In genomic region chr11:115814605-115815450, GRCm38 (mm10) we compare ENCODE assay signal across 8 mouse cellular contexts. TPM values are rescaled to one million over a fixed set of nuclear protein-coding genes. Genes with fewer than 3 reads are reported as not detected.
DNase-seq lines count a peak whose midpoint lies in the region; ATAC-seq lines count a peak whose summit lies in the region.

Tsen54 (plus strand) TSS chr11:115814724.

- peak; percentile 60 for ATAC-seq in activated CD4-positive, CD25-positive, alpha-beta regulatory T cell, adult 4 months
- ATAC-seq in common myeloid progenitor, adult 5-6 weeks (replicated peaks; ENCODE audit: low read depth, poor library complexity, severe bottlenecking): peak; percentile 33
- ATAC-seq in inflammation-experienced regulatory T-cells, adult 6 months: peak; percentile 68

- DNase-seq in gastrocnemius, postnatal 14 days: peak; percentile 87
- peak; percentile 82 to 89 for DNase-seq in left cerebral cortex, postnatal 25 days (ENCODE audit: low spot score in 2 of 2)
- DNase-seq in mesoderm, embryonic 11.5 days (ENCODE audit: low read depth, low spot score): peak; percentile 83
- DNase-seq in right cerebral cortex, postnatal 25 days: peak; percentile 87
- peak; percentile 81 to 90 for DNase-seq in urinary bladder, postnatal 4 days (ENCODE audit: low spot score in 2 of 2)

- intact Hi-C loops in gastrocnemius, postnatal 14 days (cut with DNase I; ENCODE audit: low total_unique reads): loop anchor here (2.0 to 10.0 kb wide), 2 partner anchors 92 to 170 kb away; no protein-coding TSS in a partner anchor
- intact Hi-C loops in left cerebral cortex, postnatal 25 days (cut with DNase I): loop anchor here (1.0 to 5.0 kb wide), 4 partner anchors 44 to 183 kb away; no protein-coding TSS in a partner anchor

RNA-seq across cellular contexts. Expression of gene Tsen54, which starts in this region (rescaled TPM):
- 10 to 100 TPM in 1 of 2 experiments, 1 to 10 TPM in 1; 8.9 to 11.9 TPM for polyA plus RNA-seq in activated CD4-positive, CD25-positive, alpha-beta regulatory T cell, adult 4 months (2017; shearing (Covaris generic))
- total RNA-seq in common myeloid progenitor, adult 5-6 weeks (2017): 12.2 and 22.2 TPM in 2 replicates
- 1 to 10 TPM; 5.8 to 7.8 TPM for total RNA-seq in gastrocnemius, postnatal 14 days (2021)
- 10 to 100 TPM in 2 of 3 experiments, 1 to 10 TPM in 1; 9.8 to 13.2 (median 10.8) TPM for polyA plus RNA-seq in inflammation-experienced regulatory T-cells, adult 6 months (2017; shearing (Covaris generic))
- 10 to 100 TPM; 12.5 to 12.7 TPM for total RNA-seq in left cerebral cortex, postnatal 25 days (2021)

Comparison
In these comparisons a context has a peak if more than half of its experiments do, and no peak if none do; other contexts are left out.
1. Peak in every context shown above with its lines: DNase-seq and ATAC-seq.